Mouse (Mus musculus) bone marrow, adult 2 months (tissue): ENCODE measurements around the gene Itsn1.

Source experiments
- CTCF ChIP-seq: fragments of 200-500 bp; IDR thresholded peaks from 2 replicates; pipeline ENCODE4 v1.5.1; 2011; ENCODE audit warnings: low read length, control low read depth; ENCODE audit not compliant: control insufficient read depth, insufficient read depth
- POLR2A ChIP-seq: fragments of 200-500 bp; IDR thresholded peaks from 2 replicates; pipeline ENCODE4 v1.6.1; 2011; ENCODE audit warnings: low read depth, mild to moderate bottlenecking, control low read depth, low read length, borderline replicate concordance; ENCODE audit not compliant: control insufficient read depth

DNA sequence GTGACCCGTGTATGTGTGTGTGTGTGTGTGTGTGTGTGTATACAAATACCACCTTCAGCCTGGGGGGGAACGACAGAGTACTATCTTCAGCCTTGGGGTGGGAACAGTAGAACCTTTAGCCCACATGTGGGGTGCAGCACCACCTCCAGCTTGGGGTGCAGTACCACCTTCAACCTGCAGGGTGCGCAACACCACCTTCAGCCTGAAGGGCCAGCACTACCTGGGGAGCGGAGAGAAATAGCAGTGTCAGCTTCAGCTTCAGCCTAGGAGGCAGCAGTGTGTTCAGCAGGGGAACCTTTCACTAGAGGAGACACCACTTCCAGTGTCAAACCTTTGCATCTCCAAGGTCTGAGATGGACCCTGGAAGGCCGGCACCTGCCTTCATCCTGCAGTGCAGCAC, 155.1 kb downstream of the Itsn1 start:
- TF ChIP-seq CTCF, result peak; percentile 93
- TF ChIP-seq POLR2A, result no peak
